Mouse (Mus musculus): ENCODE data around the gene Tacc3.

Gene Tacc3

GRCm38 (mm10) chr5:33657787-33658663 lies at the start of gene Tacc3, which contains the start of gene Tmem129:
Gene Tacc3, plus strand, starts transcription at chr5:33658128.
Gene Tmem129, minus strand, starts transcription at chr5:33658416.
- DNase-seq (ENCODE audit: low spot score), result peak; percentile 98

- DNase-seq (ENCODE audit: low spot score), result no peak
These were observed 48.7 kb upstream of the Tacc3 start for GRCm38 (mm10) chr5:33609226-33609625.

- no peak for DNase-seq (ENCODE audit: low spot score)
These were observed 46.1 kb upstream of the Tacc3 start for GRCm38 (mm10) chr5:33611795-33612194.

GRCm38 (mm10) chr5:33614391-33614790 lies 43.5 kb upstream of the Tacc3 start:
- no peak for DNase-seq (ENCODE audit: low spot score)

- no peak for DNase-seq (ENCODE audit: low spot score)
These were observed 35.3 kb upstream of the Tacc3 start for GRCm38 (mm10) chr5:33622671-33623070.

GRCm38 (mm10) chr5:33623766-33624165 lies 34.2 kb upstream of the Tacc3 start:
- DNase-seq (ENCODE audit: low spot score), result no peak

- no peak for DNase-seq (ENCODE audit: low spot score)
These were observed 30.0 kb upstream of the Tacc3 start for GRCm38 (mm10) chr5:33627968-33628367.

- DNase-seq (ENCODE audit: low spot score), result peak; percentile 73
These were observed 29.1 kb upstream of the Tacc3 start for GRCm38 (mm10) chr5:33628820-33629300.

GRCm38 (mm10) chr5:33629301-33629987 lies 28.5 kb upstream of the Tacc3 start, which contains the start of the genes Fam53a and Gm9903:
Gene Fam53a, minus strand, starts transcription at chr5:33629635.
Gene Gm9903, plus strand, starts transcription at chr5:33629925.
- DNase-seq (ENCODE audit: low spot score), result peak; percentile 99

- DNase-seq (ENCODE audit: low spot score), result peak; percentile 48
These were observed 27.9 kb upstream of the Tacc3 start for GRCm38 (mm10) chr5:33630061-33630460.

- no peak for DNase-seq (ENCODE audit: low spot score)
These were observed 27.3 kb upstream of the Tacc3 start for GRCm38 (mm10) chr5:33630615-33631014.

- DNase-seq (ENCODE audit: low spot score), result no peak
These were observed 25.4 kb upstream of the Tacc3 start for GRCm38 (mm10) chr5:33632526-33632925.

GRCm38 (mm10) chr5:33635361-33635760 lies 22.6 kb upstream of the Tacc3 start:
- DNase-seq (ENCODE audit: low spot score), result no peak

- no peak for DNase-seq (ENCODE audit: low spot score)
These were observed 20.1 kb upstream of the Tacc3 start for GRCm38 (mm10) chr5:33637606-33638350.

GRCm38 (mm10) chr5:33638826-33639225 lies 19.1 kb upstream of the Tacc3 start:
- DNase-seq (ENCODE audit: low spot score), result no peak

- peak; percentile 56 for DNase-seq (ENCODE audit: low spot score)
These were observed 17.3 kb upstream of the Tacc3 start for GRCm38 (mm10) chr5:33640652-33641051.

- DNase-seq (ENCODE audit: low spot score), result no peak
These were observed 6.9 kb upstream of the Tacc3 start for GRCm38 (mm10) chr5:33651017-33651416.

- DNase-seq (ENCODE audit: low spot score), result no peak
These were observed 6.4 kb upstream of the Tacc3 start for GRCm38 (mm10) chr5:33651541-33651920.

- DNase-seq (ENCODE audit: low spot score), result peak; percentile 88
These were observed 5.8 kb upstream of the Tacc3 start, which contains the start of gene Slbp for GRCm38 (mm10) chr5:33651921-33652782. Gene Slbp, minus strand, starts transcription at chr5:33652574.

- no peak for DNase-seq (ENCODE audit: low spot score)
These were observed 5.2 kb upstream of the Tacc3 start for GRCm38 (mm10) chr5:33652783-33653173.

- DNase-seq (ENCODE audit: low spot score), result no peak
These were observed 3.5 kb upstream of the Tacc3 start for GRCm38 (mm10) chr5:33654424-33654823.
